Mouse (Mus musculus): Measurements from ENCODE around the gene Cldn1. TPM values are rescaled to one million over a fixed set of nuclear protein-coding genes. Genes with fewer than 3 reads are reported as not detected.

Cldn1 gene
- total RNA-seq, 1 experiment from 2014 or later, result 22.8 TPM

Other genes with a start within 250 kb of the Cldn1 start
- not detected in 2 replicates for gene Cldn16, start 91.3 kb upstream of the Cldn1 start, total RNA-seq (2021)
- gene Tmem207, start 154.9 kb upstream of the Cldn1 start, total RNA-seq (2021), result not detected in 2 replicates
- gene Il1rap, start 209.9 kb upstream of the Cldn1 start, total RNA-seq (2021), result 8.6 and 19.8 TPM in 2 replicates